Mouse (Mus musculus): ENCODE results near the gene 9130230L23Rik. TPM values are rescaled to one million over a fixed set of nuclear protein-coding genes. Genes with fewer than 3 reads are reported as not detected.

The 9130230L23Rik gene
- polyA plus RNA-seq, 1 experiment from 2014 or later = not detected

GRCm38 (mm10) chr5:66028232-66028631 is 24.1 kb upstream of the 9130230L23Rik start:
- H3K4me3 ChIP-seq (ENCODE audit: inconsistent target) = no peak overlapping the region
- WGBS (ENCODE audit: missing documents) = 94% methylated on average over 5 of the region's 5 CpGs
- peaks cover 91% of the 10 kb centered on the region for H3K36me3 ChIP-seq (ENCODE audit: inconsistent target)
- peaks cover 98% of the 10 kb centered on the region for H3K79me2 ChIP-seq (ENCODE audit: inconsistent target)
- H3K27ac ChIP-seq = no peak overlapping the region

GRCm38 (mm10) chr5:66027206-66027605 is 23.1 kb upstream of the 9130230L23Rik start:
- no peak overlapping the region for H3K27ac ChIP-seq
- H3K4me3 ChIP-seq (ENCODE audit: inconsistent target) = no peak overlapping the region
- WGBS (ENCODE audit: missing documents) = 92% methylated on average over 8 of the region's 8 CpGs
- H3K79me2 ChIP-seq (ENCODE audit: inconsistent target) = peaks cover 98% of the 10 kb centered on the region
- H3K36me3 ChIP-seq (ENCODE audit: inconsistent target) = peaks cover 97% of the 10 kb centered on the region

GRCm38 (mm10) chr5:66026796-66027195 is 22.7 kb upstream of the 9130230L23Rik start:
- 97% methylated on average over 30 of the region's 31 CpGs for WGBS (ENCODE audit: missing documents)
- Histone ChIP-seq H3K4me3 (ENCODE audit: inconsistent target) (no peak overlapping the region), H3K36me3 (ENCODE audit: inconsistent target) (peaks cover 97% of the 10 kb centered on the region), H3K27ac (no peak overlapping the region), H3K79me2 (ENCODE audit: inconsistent target) (peaks cover 98% of the 10 kb centered on the region)

GRCm38 (mm10) chr5:66015449-66015961 is 11.4 kb upstream of the 9130230L23Rik start:
- H3K4me3 ChIP-seq (ENCODE audit: inconsistent target) = no peak overlapping the region
- peaks cover 17% of the 10 kb centered on the region; the same call in 1 of the 2 replicates for H3K79me2 ChIP-seq (ENCODE audit: inconsistent target)
- WGBS (ENCODE audit: missing documents) = 67% methylated on average over 2 of the region's 2 CpGs
- H3K27ac ChIP-seq = peak overlapping the region; percentile 70
- H3K36me3 ChIP-seq (ENCODE audit: inconsistent target) = peaks cover 33% of the 10 kb centered on the region

GRCm38 (mm10) chr5:66014437-66014836 is 10.4 kb upstream of the 9130230L23Rik start:
- Histone ChIP-seq H3K79me2 (ENCODE audit: inconsistent target) (peaks cover 6% of the 10 kb centered on the region; the same call in 1 of the 2 replicates), H3K36me3 (ENCODE audit: inconsistent target) (peaks cover 23% of the 10 kb centered on the region; the same call in 1 of the 2 replicates), H3K27ac (peak overlapping the region; percentile 70), H3K4me3 (ENCODE audit: inconsistent target) (no peak overlapping the region)
- WGBS (ENCODE audit: missing documents) = 100% methylated on average over 2 of the region's 2 CpGs

GRCm38 (mm10) chr5:66013999-66014398 is 9.9 kb upstream of the 9130230L23Rik start:
- peak overlapping the region; percentile 70; the same call in 1 of the 2 replicates for H3K27ac ChIP-seq
- H3K4me3 ChIP-seq (ENCODE audit: inconsistent target) = no peak overlapping the region
- H3K36me3 ChIP-seq (ENCODE audit: inconsistent target) = peaks cover 18% of the 10 kb centered on the region; the same call in 1 of the 2 replicates
- H3K79me2 ChIP-seq (ENCODE audit: inconsistent target) = peaks cover 2% of the 10 kb centered on the region; the same call in 1 of the 2 replicates
- WGBS (ENCODE audit: missing documents) = 48% methylated on average over 3 of the region's 3 CpGs

- 93% methylated on average over 15 of the region's 15 CpGs for WGBS (ENCODE audit: missing documents)
- Histone ChIP-seq H3K4me3 (ENCODE audit: inconsistent target) (no peak overlapping the region), H3K27ac (no peak overlapping the region), H3K79me2 (ENCODE audit: inconsistent target) (no peaks in the 10 kb centered on the region), H3K36me3 (ENCODE audit: inconsistent target) (no peaks in the 10 kb centered on the region)
These were observed 4.3 kb upstream of the 9130230L23Rik start for GRCm38 (mm10) chr5:66008245-66008967.

- 36% methylated on average over 16 of the region's 16 CpGs for WGBS (ENCODE audit: missing documents)
- no peak overlapping the region for H3K27ac ChIP-seq
These were observed 1.1 kb upstream of the 9130230L23Rik start for GRCm38 (mm10) chr5:66005041-66005678.

GRCm38 (mm10) chr5:66001232-66001631 is 2.9 kb downstream of the 9130230L23Rik start:
- H3K36me3 ChIP-seq (ENCODE audit: inconsistent target) = no peaks in the 10 kb centered on the region
- H3K79me2 ChIP-seq (ENCODE audit: inconsistent target) = no peaks in the 10 kb centered on the region
- no peak overlapping the region for H3K4me3 ChIP-seq (ENCODE audit: inconsistent target)
- WGBS (ENCODE audit: missing documents) = 91% methylated on average over 5 of the region's 5 CpGs
- H3K27ac ChIP-seq = no peak overlapping the region

More at GRCm38 (mm10) chr5:66005041-66005678, 1.1 kb upstream of the 9130230L23Rik start:
- Histone ChIP-seq H3K4me3 (ENCODE audit: inconsistent target) (no peak overlapping the region), H3K79me2 (ENCODE audit: inconsistent target) (no peaks in the 10 kb centered on the region), H3K36me3 (ENCODE audit: inconsistent target) (no peaks in the 10 kb centered on the region)

GRCm38 (mm10) chr5:66000567-66001125 is 3.4 kb downstream of the 9130230L23Rik start:
- Histone ChIP-seq H3K4me3 (ENCODE audit: inconsistent target) (no peak overlapping the region), H3K36me3 (ENCODE audit: inconsistent target) (no peaks in the 10 kb centered on the region), H3K79me2 (ENCODE audit: inconsistent target) (no peaks in the 10 kb centered on the region), H3K27ac (no peak overlapping the region)
- 37% methylated on average over 6 of the region's 6 CpGs for WGBS (ENCODE audit: missing documents)

GRCm38 (mm10) chr5:66000074-66000473 is 4.0 kb downstream of the 9130230L23Rik start:
- H3K27ac ChIP-seq = no peak overlapping the region
- 96% methylated on average over 7 of the region's 7 CpGs for WGBS (ENCODE audit: missing documents)

GRCm38 (mm10) chr5:65999106-65999505 is 5.0 kb downstream of the 9130230L23Rik start:
- WGBS (ENCODE audit: missing documents) = 89% methylated on average over 7 of the region's 7 CpGs

More at GRCm38 (mm10) chr5:66000074-66000473, 4.0 kb downstream of the 9130230L23Rik start:
- no peaks in the 10 kb centered on the region for H3K36me3 ChIP-seq (ENCODE audit: inconsistent target)
- no peaks in the 10 kb centered on the region for H3K79me2 ChIP-seq (ENCODE audit: inconsistent target)
- H3K4me3 ChIP-seq (ENCODE audit: inconsistent target) = no peak overlapping the region

GRCm38 (mm10) chr5:65997813-65998212 is 6.3 kb downstream of the 9130230L23Rik start:
- H3K27ac ChIP-seq = no peak overlapping the region
- H3K79me2 ChIP-seq (ENCODE audit: inconsistent target) = no peaks in the 10 kb centered on the region
- no peak overlapping the region for H3K4me3 ChIP-seq (ENCODE audit: inconsistent target)
- no peaks in the 10 kb centered on the region for H3K36me3 ChIP-seq (ENCODE audit: inconsistent target)

More at GRCm38 (mm10) chr5:65999106-65999505, 5.0 kb downstream of the 9130230L23Rik start:
- Histone ChIP-seq H3K36me3 (ENCODE audit: inconsistent target) (no peaks in the 10 kb centered on the region), H3K4me3 (ENCODE audit: inconsistent target) (no peak overlapping the region), H3K27ac (no peak overlapping the region), H3K79me2 (ENCODE audit: inconsistent target) (no peaks in the 10 kb centered on the region)

GRCm38 (mm10) chr5:65994643-65995042 is 9.4 kb downstream of the 9130230L23Rik start:
- H3K27ac ChIP-seq = no peak overlapping the region
- no peak overlapping the region for H3K4me3 ChIP-seq (ENCODE audit: inconsistent target)
- H3K36me3 ChIP-seq (ENCODE audit: inconsistent target) = no peaks in the 10 kb centered on the region
- 94% methylated on average over 6 of the region's 6 CpGs for whole genome bisulfite sequencing (ENCODE audit: missing documents)
- H3K79me2 ChIP-seq (ENCODE audit: inconsistent target) = no peaks in the 10 kb centered on the region
